Mouse (Mus musculus) hindbrain, embryonic 13.5 days (tissue): ENCODE measurements around the gene Pla2g5. TPM values are rescaled to one million over a fixed set of nuclear protein-coding genes. Genes with fewer than 3 reads are reported as not detected.
A peak's percentile ranks its signal among the peaks of the same experiment; 100 is the strongest.
"Not testable (repeated sequence)": the region's sequence is repeated elsewhere in the genome, so short reads cannot be mapped to it uniquely, and the experiment has no call there.

ENCODE experiments used
- ATAC-seq: fragments of 200-750 bp; cut with Nextera tagmentation; 2 replicates; pipeline ENCODE4 v1.8.0; 2017; ENCODE audit warnings: moderate TSS enrichment; ENCODE audit not compliant: low FRiP score
- H3K27ac ChIP-seq: fragments of 300-500 bp; sonication (generic); 2 replicates; pipeline ENCODE4 v1.5.1; 2015; ENCODE audit warnings: inconsistent platforms, mild to moderate bottlenecking, moderate library complexity
- H3K27me3 ChIP-seq: fragments of 300-500 bp; sonication (generic); 2 replicates; pipeline ENCODE4 v1.6.1; 2015; ENCODE audit warnings: mild to moderate bottlenecking, inconsistent platforms
- H3K36me3 ChIP-seq: fragments of 300-500 bp; sonication (generic); 2 replicates; pipeline ENCODE4 v1.6.1; 2015; ENCODE audit warnings: mild to moderate bottlenecking, inconsistent platforms
- H3K4me1 ChIP-seq: fragments of 300-500 bp; sonication (generic); replicated peaks from 2 replicates; pipeline ENCODE4 v1.6.1; 2015; ENCODE audit warnings: inconsistent platforms
- H3K4me2 ChIP-seq: fragments of 300-500 bp; sonication (generic); 2 replicates; pipeline ENCODE4 v1.6.1; 2015; ENCODE audit warnings: inconsistent platforms, mild to moderate bottlenecking, moderate library complexity
- H3K4me3 ChIP-seq: fragments of 300-500 bp; sonication (generic); 2 replicates; pipeline ENCODE4 v1.5.1; 2015; ENCODE audit warnings: mild to moderate bottlenecking, inconsistent platforms
- H3K9ac ChIP-seq: fragments of 300-500 bp; sonication (generic); 2 replicates; pipeline ENCODE4 v1.6.1; 2015; ENCODE audit warnings: mild to moderate bottlenecking, inconsistent platforms
- H3K9me3 ChIP-seq: fragments of 300-500 bp; sonication (generic); 2 replicates; pipeline ENCODE4 v1.6.1; 2016; ENCODE audit warnings: inconsistent platforms
- WGBS: fragments of 180-500 bp; shearing (Covaris S2); methylation state at CpG from one replicate; pipeline ENCODE4 v1.1.7; 2015; 5-methylcytosine and 5-hydroxymethylcytosine counted together
- polyA plus RNA-seq: library from polyadenylated mRNA; unstranded; fragments of >200 nt; fragmentation: Nextera tagmentation; extraction: Ambion mirVana; gene quantifications from 2 replicates; pipeline ENCODE4 v1.2.1, GENCODE M21; 2015

Gene Pla2g5
- 0.25 and 0.49 TPM in 2 replicates for polyA plus RNA-seq

GRCm38 (mm10) chr4:138863344-138863998, at the start of gene Pla2g5:
Gene Pla2g5, minus strand, starts transcription at chr4:138863482.
- 71% methylated on average over 10 of the region's 10 CpGs for WGBS
- no peak within 1 kb of the TSS for H3K4me2 ChIP-seq
- no peaks in the 10 kb centered on the region; the same call in 1 of the 2 replicates for H3K4me1 ChIP-seq
- ATAC-seq = no peak
- H3K9ac ChIP-seq = no peak within 1 kb of the TSS
- H3K27me3 ChIP-seq = 0 out of 2 replicates have a peak, but pooled peaks cover 4% of the 10 kb centered on the region
- no peak within 1 kb of the TSS for H3K27ac ChIP-seq
- H3K9me3 ChIP-seq = no peaks in the 10 kb centered on the region
- H3K4me3 ChIP-seq = no peak within 1 kb of the TSS
- H3K36me3 ChIP-seq = no peaks in the 10 kb centered on the region

- H3K4me1 ChIP-seq = peaks cover 10% of the 10 kb centered on the region
- H3K36me3 ChIP-seq = peaks cover 86% of the 10 kb centered on the region
- H3K9ac ChIP-seq = no peak overlapping the region
- 96% methylated on average over 18 of the region's 18 CpGs for WGBS
- no peaks in the 10 kb centered on the region for H3K27me3 ChIP-seq
- ATAC-seq = no peak
- H3K4me2 ChIP-seq = no peak overlapping the region
- H3K27ac ChIP-seq = no peak overlapping the region
- H3K9me3 ChIP-seq = no peaks in the 10 kb centered on the region
- no peak overlapping the region for H3K4me3 ChIP-seq
These were observed 42.5 kb upstream of the Pla2g5 start for GRCm38 (mm10) chr4:138905624-138906337.

GRCm38 (mm10) chr4:138899361-138899760, 36.1 kb upstream of the Pla2g5 start:
- H3K27ac ChIP-seq = no peak overlapping the region
- no peaks in the 10 kb centered on the region for H3K27me3 ChIP-seq
- no peak overlapping the region for H3K4me3 ChIP-seq
- no peak overlapping the region for H3K9ac ChIP-seq
- H3K4me2 ChIP-seq = no peak overlapping the region
- no peak for ATAC-seq
- 79% methylated on average over 7 of the region's 7 CpGs for WGBS
- H3K36me3 ChIP-seq = peaks cover 94% of the 10 kb centered on the region
- H3K9me3 ChIP-seq = no peaks in the 10 kb centered on the region
- H3K4me1 ChIP-seq = no peaks in the 10 kb centered on the region

- H3K27me3 ChIP-seq, H3K4me2 ChIP-seq, H3K4me3 ChIP-seq, H3K4me1 ChIP-seq, H3K27ac ChIP-seq, H3K9ac ChIP-seq, H3K9me3 ChIP-seq, ATAC-seq: not testable (repeated sequence)
- 88% methylated on average over 11 of the region's 11 CpGs for WGBS
- peaks cover 86% of the 10 kb centered on the region for H3K36me3 ChIP-seq
These were observed 30.5 kb upstream of the Pla2g5 start for GRCm38 (mm10) chr4:138893789-138894188.

- H3K9me3 ChIP-seq = no peaks in the 10 kb centered on the region
- no peak overlapping the region for H3K27ac ChIP-seq
- 83% methylated on average over 6 of the region's 6 CpGs for WGBS
- ATAC-seq = no peak
- no peaks in the 10 kb centered on the region for H3K4me1 ChIP-seq
- H3K9ac ChIP-seq = no peak overlapping the region
- H3K27me3 ChIP-seq = no peaks in the 10 kb centered on the region
- H3K36me3 ChIP-seq = peaks cover 75% of the 10 kb centered on the region
- no peak overlapping the region for H3K4me3 ChIP-seq
- H3K4me2 ChIP-seq = no peak overlapping the region
These were observed 29.4 kb upstream of the Pla2g5 start for GRCm38 (mm10) chr4:138892655-138893054.

- whole genome bisulfite sequencing = 79% methylated on average over 8 of the region's 8 CpGs
- Histone ChIP-seq H3K27ac (peak overlapping the region; percentile 35; the same call in 1 of the 2 replicates), H3K9ac (no peak overlapping the region), H3K9me3 (no peaks in the 10 kb centered on the region), H3K27me3 (no peaks in the 10 kb centered on the region), H3K4me1 (no peaks in the 10 kb centered on the region), H3K4me2 (no peak overlapping the region), H3K36me3 (peaks cover 44% of the 10 kb centered on the region), H3K4me3 (no peak overlapping the region)
- ATAC-seq = no peak
These were observed 26.4 kb upstream of the Pla2g5 start for GRCm38 (mm10) chr4:138889635-138890034.

- ATAC-seq = no peak
- H3K27ac ChIP-seq = peak overlapping the region; percentile 35; the same call in 1 of the 2 replicates
- no peak overlapping the region for H3K9ac ChIP-seq
- H3K4me1 ChIP-seq = no peaks in the 10 kb centered on the region
- H3K4me3 ChIP-seq = no peak overlapping the region
- 66% methylated on average over 7 of the region's 7 CpGs for WGBS
- H3K27me3 ChIP-seq = no peaks in the 10 kb centered on the region
- no peaks in the 10 kb centered on the region for H3K9me3 ChIP-seq
- no peak overlapping the region for H3K4me2 ChIP-seq
- H3K36me3 ChIP-seq = peaks cover 40% of the 10 kb centered on the region
These were observed 25.9 kb upstream of the Pla2g5 start for GRCm38 (mm10) chr4:138889165-138889564.

GRCm38 (mm10) chr4:138884261-138884660, 21.0 kb upstream of the Pla2g5 start:
- Histone ChIP-seq H3K36me3 (no peaks in the 10 kb centered on the region), H3K4me1 (peaks cover 9% of the 10 kb centered on the region), H3K27ac (no peak overlapping the region), H3K9me3 (no peaks in the 10 kb centered on the region), H3K9ac (no peak overlapping the region), H3K4me2 (no peak overlapping the region), H3K27me3 (0 out of 2 replicates have a peak, but pooled peaks cover 9% of the 10 kb centered on the region), H3K4me3 (no peak overlapping the region)
- no peak for ATAC-seq
- WGBS = 16% methylated on average over 6 of the region's 6 CpGs

GRCm38 (mm10) chr4:138882179-138882578, 18.9 kb upstream of the Pla2g5 start:
- Histone ChIP-seq H3K4me3 (no peak overlapping the region), H3K4me1 (peaks cover 13% of the 10 kb centered on the region), H3K4me2 (peak overlapping the region; percentile 35), H3K27me3 (0 out of 2 replicates have a peak, but pooled peaks cover 9% of the 10 kb centered on the region), H3K27ac (no peak overlapping the region), H3K9ac (peak overlapping the region; percentile 43; the same call in 1 of the 2 replicates), H3K36me3 (no peaks in the 10 kb centered on the region), H3K9me3 (no peaks in the 10 kb centered on the region)
- no peak for ATAC-seq
- 12% methylated on average over 16 of the region's 16 CpGs for WGBS

GRCm38 (mm10) chr4:138880811-138881584, 17.7 kb upstream of the Pla2g5 start:
- Histone ChIP-seq H3K9ac (no peak overlapping the region), H3K4me1 (peaks cover 13% of the 10 kb centered on the region), H3K27ac (no peak overlapping the region), H3K4me2 (no peak overlapping the region), H3K9me3 (no peaks in the 10 kb centered on the region), H3K4me3 (no peak overlapping the region), H3K27me3 (0 out of 2 replicates have a peak, but pooled peaks cover 9% of the 10 kb centered on the region), H3K36me3 (no peaks in the 10 kb centered on the region)
- 88% methylated on average over 7 of the region's 7 CpGs for WGBS
- ATAC-seq = no peak

- Histone ChIP-seq H3K4me3 (no peak overlapping the region), H3K27ac (no peak overlapping the region), H3K36me3 (no peaks in the 10 kb centered on the region), H3K4me2 (no peak overlapping the region), H3K27me3 (0 out of 2 replicates have a peak, but pooled peaks cover 9% of the 10 kb centered on the region), H3K4me1 (peaks cover 13% of the 10 kb centered on the region), H3K9me3 (no peaks in the 10 kb centered on the region), H3K9ac (no peak overlapping the region)
- ATAC-seq = no peak
- 91% methylated on average over 11 of the region's 11 CpGs for WGBS
These were observed 16.5 kb upstream of the Pla2g5 start for GRCm38 (mm10) chr4:138879808-138880207.

GRCm38 (mm10) chr4:138878783-138879182, 15.5 kb upstream of the Pla2g5 start:
- H3K36me3 ChIP-seq = no peaks in the 10 kb centered on the region
- H3K9me3 ChIP-seq = no peaks in the 10 kb centered on the region
- whole genome bisulfite sequencing = 78% methylated on average over 8 of the region's 8 CpGs

More at GRCm38 (mm10) chr4:138878783-138879182, 15.5 kb upstream of the Pla2g5 start:
- Histone ChIP-seq H3K4me2 (no peak overlapping the region), H3K4me1 (peaks cover 13% of the 10 kb centered on the region), H3K9ac (no peak overlapping the region), H3K4me3 (no peak overlapping the region), H3K27me3 (0 out of 2 replicates have a peak, but pooled peaks cover 9% of the 10 kb centered on the region), H3K27ac (no peak overlapping the region)
- no peak for ATAC-seq
